Mouse (Mus musculus) hindbrain, embryonic 16.5 days (tissue): ENCODE results near the gene Krtap4-9. TPM values are rescaled to one million over a fixed set of nuclear protein-coding genes. Genes with fewer than 3 reads are reported as not detected.
"Not testable (repeated sequence)": the region's sequence is repeated elsewhere in the genome, so short reads cannot be mapped to it uniquely, and the experiment has no call there.

Experiments
- ATAC-seq: fragments of 200-750 bp; cut with Nextera tagmentation; 2 replicates; pipeline ENCODE4 v1.8.0; 2017; ENCODE audit warnings: moderate TSS enrichment, moderate library complexity
- H3K27ac ChIP-seq: fragments of 300-500 bp; sonication (generic); 2 replicates; pipeline ENCODE4 v1.5.1; 2014; ENCODE audit warnings: low read depth, mild to moderate bottlenecking, control low read depth, low read length, moderate library complexity
- H3K27me3 ChIP-seq: fragments of 300-500 bp; sonication (generic); replicated peaks from 2 replicates; pipeline ENCODE4 v1.6.1; 2014; ENCODE audit warnings: low read length; ENCODE audit not compliant: control insufficient read depth, insufficient read depth
- H3K36me3 ChIP-seq: fragments of 300-500 bp; sonication (generic); 2 replicates; pipeline ENCODE4 v1.6.1; 2014; ENCODE audit warnings: mild to moderate bottlenecking, low read length, moderate library complexity, mixed read lengths; ENCODE audit not compliant: control insufficient read depth, insufficient read depth
- H3K4me1 ChIP-seq: fragments of 300-500 bp; sonication (generic); 2 replicates; pipeline ENCODE4 v1.6.1; 2014; ENCODE audit warnings: low read depth, low read length; ENCODE audit not compliant: control insufficient read depth, insufficient read depth
- H3K4me2 ChIP-seq: fragments of 300-500 bp; sonication (generic); 2 replicates; pipeline ENCODE4 v1.6.1; 2014; ENCODE audit warnings: mild to moderate bottlenecking, low read length, control low read depth, moderate library complexity
- H3K4me3 ChIP-seq: fragments of 300-500 bp; sonication (generic); 2 replicates; pipeline ENCODE4 v1.5.1; 2014; ENCODE audit warnings: mild to moderate bottlenecking, low read length, control low read depth, moderate library complexity
- H3K9ac ChIP-seq: fragments of 300-500 bp; sonication (generic); 2 replicates; pipeline ENCODE4 v1.6.1; 2014; ENCODE audit warnings: low read depth, mild to moderate bottlenecking, control low read depth, low read length, moderate library complexity
- H3K9me3 ChIP-seq: fragments of 300-500 bp; sonication (generic); 2 replicates; pipeline ENCODE4 v1.6.1; 2014; ENCODE audit warnings: mild to moderate bottlenecking, low read length, moderate library complexity; ENCODE audit not compliant: control insufficient read depth
- WGBS: fragments of 180-500 bp; shearing (Covaris S2); extraction: QIAGEN DNeasy Blood & Tissue Kit; methylation state at CpG from one replicate; pipeline ENCODE4 v1.1.7; 2014; 5-methylcytosine and 5-hydroxymethylcytosine counted together
- polyA plus RNA-seq: library from polyadenylated mRNA; unstranded; fragments of >200 nt; fragmentation: Nextera tagmentation; extraction: Ambion mirVana; gene quantifications from 2 replicates; pipeline ENCODE4 v1.2.1, GENCODE M21; 2015

The Krtap4-9 gene
- polyA plus RNA-seq, 1 experiment from 2014 or later: not detected

DNA sequence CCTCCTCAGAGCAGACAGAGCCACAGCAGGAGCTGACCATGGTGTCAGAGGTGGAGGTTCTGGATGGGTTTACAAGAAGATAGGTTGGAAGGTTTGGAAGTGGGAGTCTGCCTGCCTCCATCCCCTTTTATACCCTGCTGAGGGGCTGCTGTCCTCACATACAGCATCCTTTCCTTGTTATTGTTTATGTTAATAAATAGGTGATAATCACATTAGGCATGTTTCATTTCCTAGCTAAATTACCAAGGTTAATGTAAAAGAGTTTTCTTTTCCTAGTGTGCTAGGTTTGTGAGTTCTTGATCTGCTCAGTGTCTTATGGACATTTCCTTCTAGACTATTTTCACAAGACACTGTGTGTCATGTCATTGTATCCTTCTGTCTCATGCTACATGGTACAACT lies 24.8 kb downstream of the Krtap4-9 start, which contains the start of gene Krtap4-13:
TSS of gene Krtap4-13 (minus strand) at position 101 of the 400 bp plus-strand sequence.
- H3K36me3 ChIP-seq, H3K27ac ChIP-seq, H3K27me3 ChIP-seq, H3K4me1 ChIP-seq, H3K9me3 ChIP-seq, ATAC-seq, H3K9ac ChIP-seq, H3K4me2 ChIP-seq, H3K4me3 ChIP-seq: not testable (repeated sequence)

DNA sequence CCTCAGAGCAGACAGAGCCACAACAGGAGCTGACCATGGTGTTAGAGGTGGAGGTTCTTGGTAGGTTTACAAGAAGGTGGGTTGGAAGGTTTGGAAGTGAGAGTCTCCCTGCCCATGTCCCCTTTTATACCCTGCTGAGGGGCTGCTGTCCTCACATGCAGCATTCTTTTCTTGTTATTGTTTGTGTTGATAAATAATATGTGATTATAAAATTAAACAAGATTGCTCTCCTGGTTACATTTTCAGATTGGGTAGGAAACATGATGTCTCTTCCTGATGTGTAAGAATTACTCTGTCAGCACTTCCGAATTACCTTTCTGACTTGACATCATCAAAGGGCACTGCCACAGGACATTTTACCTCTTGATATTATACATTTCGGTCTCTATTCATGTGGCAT lies 30.6 kb downstream of the Krtap4-9 start, which contains the start of gene Gm11564:
TSS of gene Gm11564 (minus strand) at position 101 of the 400 bp plus-strand sequence.
- H3K27ac ChIP-seq, H3K36me3 ChIP-seq, H3K9ac ChIP-seq, ATAC-seq, H3K9me3 ChIP-seq, H3K4me1 ChIP-seq, H3K4me2 ChIP-seq, H3K4me3 ChIP-seq, H3K27me3 ChIP-seq: not testable (repeated sequence)
- 90% methylated on average over 2 of the region's 2 CpGs for WGBS

Other genes starting within 250 kb of the Krtap4-9 start
- gene Krt40, start 242.0 kb upstream of the Krtap4-9 start, polyA plus RNA-seq: not detected in 2 replicates
- not detected in 2 replicates for gene Krtap3-3, start 234.3 kb upstream of the Krtap4-9 start, polyA plus RNA-seq
- gene Krtap3-2, start 228.3 kb upstream of the Krtap4-9 start, polyA plus RNA-seq: not detected in 2 replicates
- not detected in 2 replicates for gene Gm11939, start 225.7 kb upstream of the Krtap4-9 start, polyA plus RNA-seq
- not detected in 2 replicates for gene Krtap3-1, start 218.6 kb upstream of the Krtap4-9 start, polyA plus RNA-seq
- not detected in 2 replicates for gene Krtap1-5, start 204.2 kb upstream of the Krtap4-9 start, polyA plus RNA-seq
- not detected in 2 replicates for gene Krtap1-4, start 201.5 kb upstream of the Krtap4-9 start, polyA plus RNA-seq
- gene Krtap1-3, start 193.9 kb upstream of the Krtap4-9 start, polyA plus RNA-seq: not detected in 2 replicates
- gene Krtap9-3, start 187.1 kb upstream of the Krtap4-9 start, polyA plus RNA-seq: not detected in 2 replicates
- gene Gm11938, start 181.9 kb upstream of the Krtap4-9 start, polyA plus RNA-seq: not detected in 2 replicates
- gene Gm11937, start 175.0 kb upstream of the Krtap4-9 start, polyA plus RNA-seq: not detected in 2 replicates
- not detected in 2 replicates for gene Krtap2-4, start 170.4 kb upstream of the Krtap4-9 start, polyA plus RNA-seq
- not detected in 2 replicates for gene Gm11562, start 164.8 kb upstream of the Krtap4-9 start, polyA plus RNA-seq
- gene Krtap4-1, start 157.0 kb upstream of the Krtap4-9 start, polyA plus RNA-seq: not detected in 2 replicates
- not detected in 2 replicates for gene Krtap4-2, start 150.1 kb upstream of the Krtap4-9 start, polyA plus RNA-seq
- gene Krtap4-7, start 141.1 kb upstream of the Krtap4-9 start, polyA plus RNA-seq: not detected in 2 replicates
- not detected in 2 replicates for gene Gm11555, start 135.0 kb upstream of the Krtap4-9 start, polyA plus RNA-seq
- not detected in 2 replicates for gene Gm11563, start 126.2 kb upstream of the Krtap4-9 start, polyA plus RNA-seq
- gene Krtap4-6, start 119.2 kb upstream of the Krtap4-9 start, polyA plus RNA-seq: not detected in 2 replicates
- not detected in 2 replicates for gene Gm14190, start 94.5 kb upstream of the Krtap4-9 start, polyA plus RNA-seq
- not detected in 2 replicates for gene Gm14180, start 50.9 kb upstream of the Krtap4-9 start, polyA plus RNA-seq
- gene Gm11595, start 12.3 kb upstream of the Krtap4-9 start, polyA plus RNA-seq: not detected in 2 replicates
- not detected in 2 replicates for gene Krtap4-8, start 4.5 kb upstream of the Krtap4-9 start, polyA plus RNA-seq
- not detected in 2 replicates for gene Gm11596, start 8.3 kb downstream of the Krtap4-9 start, polyA plus RNA-seq
- gene Gm11569, start 13.7 kb downstream of the Krtap4-9 start, polyA plus RNA-seq: not detected in 2 replicates
- gene Gm11554, start 19.2 kb downstream of the Krtap4-9 start, polyA plus RNA-seq: not detected in 2 replicates
- not detected in 2 replicates for gene Krtap4-13, start 24.7 kb downstream of the Krtap4-9 start, polyA plus RNA-seq
- gene Gm11564, start 30.5 kb downstream of the Krtap4-9 start, polyA plus RNA-seq: not detected in 2 replicates
- gene 2300003K06Rik, start 52.9 kb downstream of the Krtap4-9 start, polyA plus RNA-seq: not detected in 2 replicates
- not detected in 2 replicates for gene Krtap4-16, start 66.4 kb downstream of the Krtap4-9 start, polyA plus RNA-seq
- not detected in 2 replicates for gene Gm11568, start 72.7 kb downstream of the Krtap4-9 start, polyA plus RNA-seq
- gene Gm11559, start 79.3 kb downstream of the Krtap4-9 start, polyA plus RNA-seq: not detected in 2 replicates
- not detected in 2 replicates for gene Krtap9-1, start 88.2 kb downstream of the Krtap4-9 start, polyA plus RNA-seq
- gene Gm11567, start 94.0 kb downstream of the Krtap4-9 start, polyA plus RNA-seq: not detected in 2 replicates
- not detected in 2 replicates for gene Krtap31-1, start 122.7 kb downstream of the Krtap4-9 start, polyA plus RNA-seq
- gene Gm11565, start 129.6 kb downstream of the Krtap4-9 start, polyA plus RNA-seq: not detected in 2 replicates
- not detected in 2 replicates for gene Krtap31-2, start 151.1 kb downstream of the Krtap4-9 start, polyA plus RNA-seq
- gene Krtap9-5, start 163.3 kb downstream of the Krtap4-9 start, polyA plus RNA-seq: not detected in 2 replicates
- gene Krtap29-1, start 193.9 kb downstream of the Krtap4-9 start, polyA plus RNA-seq: not detected in 2 replicates
- 0.15 TPM in 1 of 2 replicates, not detected in the other for gene Krtap16-1, start 201.4 kb downstream of the Krtap4-9 start, polyA plus RNA-seq
- gene Krtap17-1, start 208.8 kb downstream of the Krtap4-9 start, polyA plus RNA-seq: 1.1 and 1.7 TPM in 2 replicates
- gene Krt33a, start 231.0 kb downstream of the Krtap4-9 start, polyA plus RNA-seq: not detected in 2 replicates
- 0.12 and 0.13 TPM in 2 replicates for gene Krt33b, start 244.7 kb downstream of the Krtap4-9 start, polyA plus RNA-seq